Mouse (Mus musculus): ENCODE results near the gene Mrps34.

GRCm38 (mm10) chr17:24855838-24856464, 39.0 kb upstream of the Mrps34 start:
- no peak for TF ChIP-seq EP300 (optimal IDR thresholded peaks at IDR 0.05)
- TF ChIP-seq CTCF (IDR thresholded peaks at IDR 0.05; ENCODE audit: low read depth): no peak

Measured in stomach, postnatal 0 days (tissue).